Mouse (Mus musculus): ENCODE data around the gene Tspan2. TPM values are rescaled to one million over a fixed set of nuclear protein-coding genes. Genes with fewer than 3 reads are reported as not detected.

The Tspan2 gene
- total and polyA plus RNA-seq, 2 experiments from 2014 or later, result 10.1 to 14.0 TPM

GRCm38 (mm10) chr3:102848661-102849060 is 114.3 kb downstream of the Tspan2 start:
- Histone ChIP-seq H3K36me3 (ENCODE audit: insufficient read depth) (no peaks in the 10 kb centered on the region), H3K4me1 (ENCODE audit: insufficient read depth) (no peaks in the 10 kb centered on the region), H3K27me3 (ENCODE audit: insufficient read depth, low read length) (no peaks in the 10 kb centered on the region), H3K9me3 (ENCODE audit: low read length) (no peaks in the 10 kb centered on the region), H3K9ac (no peak overlapping the region), H3K27ac (ENCODE audit: low read depth, low read length) (no peak overlapping the region), H3K4me3 (ENCODE audit: low read depth, low read length) (no peak overlapping the region), H3K4me2 (ENCODE audit: low read depth) (no peak overlapping the region)
- ATAC-seq (no peak), DNase-seq (no peak)
- no peak for TF ChIP-seq CTCF (IDR thresholded peaks at IDR 0.05; ENCODE audit: low read depth)

Other genes starting within 250 kb of the Tspan2 start
- gene Tshb, start 48.2 kb downstream of the Tspan2 start, total RNA-seq (2014; rRNA removed), result not detected in 2 replicates
- 0.11 and 0.14 TPM in 2 replicates for gene Tshb, start 48.2 kb downstream of the Tspan2 start, polyA plus RNA-seq (2015; fragmentation: Nextera tagmentation; extraction: Ambion mirVana)
- gene Sycp1, start 201.6 kb downstream of the Tspan2 start, total RNA-seq (2014; rRNA removed), result not detected in 2 replicates
- gene Sycp1, start 201.6 kb downstream of the Tspan2 start, polyA plus RNA-seq (2015; fragmentation: Nextera tagmentation; extraction: Ambion mirVana), result not detected in 2 replicates
- 0.52 TPM in 1 of 2 replicates, not detected in the other for gene Nr1h5, start 229.6 kb downstream of the Tspan2 start, total RNA-seq (2014; rRNA removed)
- 0.05 and 0.17 TPM in 2 replicates for gene Nr1h5, start 229.6 kb downstream of the Tspan2 start, polyA plus RNA-seq (2015; fragmentation: Nextera tagmentation; extraction: Ambion mirVana)

All from forebrain, postnatal 0 days (tissue).